Mouse (Mus musculus) frontal cortex, adult (tissue): Measurements from ENCODE around the gene Nudc.

Experiments used
- ATAC-seq: cut with Nextera tagmentation; 2 replicates; pipeline ENCODE4 v1.9.2; 2017; ENCODE audit warnings: mild to moderate bottlenecking, moderate library complexity, mixed read lengths; ENCODE audit not compliant: low TSS enrichment

The Nudc gene

GRCm38 (mm10) chr4:133493895-133494294 is 51.9 kb downstream of the Nudc start:
- ATAC-seq, result no peak

- ATAC-seq, result no peak
These were observed 54.0 kb downstream of the Nudc start for GRCm38 (mm10) chr4:133491800-133492199.

GRCm38 (mm10) chr4:133489489-133490245 is 56.1 kb downstream of the Nudc start:
- no peak for ATAC-seq

GRCm38 (mm10) chr4:133488619-133489392 is 57.0 kb downstream of the Nudc start:
- ATAC-seq, result no peak

GRCm38 (mm10) chr4:133486673-133487357 is 59.0 kb downstream of the Nudc start:
- no peak for ATAC-seq

- no peak for ATAC-seq
These were observed 59.9 kb downstream of the Nudc start for GRCm38 (mm10) chr4:133485691-133486425.

GRCm38 (mm10) chr4:133484266-133485025 is 61.4 kb downstream of the Nudc start:
- peak; percentile 16; the same call in 1 of the 2 replicates for ATAC-seq
